Mouse (Mus musculus): ENCODE results near the gene Psd4.

- no peak for TF ChIP-seq CTCF (IDR thresholded peaks at IDR 0.05; ENCODE audit: low read depth)
- no peak for TF ChIP-seq EP300 (IDR thresholded peaks at IDR 0.05; ENCODE audit: low read depth)
Observed at GRCm38 (mm10) chr2:24363818-24364217, 3.6 kb upstream of the Psd4 start.
